Mouse (Mus musculus) forebrain, embryonic 14.5 days (tissue): ENCODE measurements at regions not wholly inside any gene's neighbourhood (a gene's known extent, or its start where the extent isn't known, plus 50 kb on each side); places are given as distances from the start of the nearest gene placed in this dataset.

ENCODE experiments used
- ATAC-seq: fragments of 200-750 bp; cut with Nextera tagmentation; 2 replicates; pipeline ENCODE4 v1.8.0; 2017; ENCODE audit warnings: mild to moderate bottlenecking, moderate library complexity
- DNase-seq: peaks from one replicate; pipeline ENCODE4 v3.0.0-alpha.2; 2015; ENCODE audit warnings: low spot score
- H3K27ac ChIP-seq: fragments of 300-500 bp; sonication (generic); 2 replicates; pipeline ENCODE4 v1.5.1; 2014; ENCODE audit warnings: low read depth, mild to moderate bottlenecking, control low read depth, low read length, moderate library complexity
- H3K27me3 ChIP-seq: fragments of 300-500 bp; sonication (generic); replicated peaks from 2 replicates; pipeline ENCODE4 v1.6.1; 2014; ENCODE audit warnings: low read length, control low read depth, mixed read lengths; ENCODE audit not compliant: control insufficient read depth, insufficient read depth
- H3K36me3 ChIP-seq: fragments of 300-500 bp; sonication (generic); 2 replicates; pipeline ENCODE4 v1.6.1; 2014; ENCODE audit warnings: low read length, control low read depth; ENCODE audit not compliant: control insufficient read depth, insufficient read depth
- H3K4me1 ChIP-seq: fragments of 300-500 bp; sonication (generic); 2 replicates; pipeline ENCODE4 v1.6.1; 2014; ENCODE audit warnings: antibody characterized with exemption, low read length, control low read depth; ENCODE audit not compliant: control insufficient read depth, insufficient read depth
- H3K4me2 ChIP-seq: fragments of 300-500 bp; sonication (generic); 2 replicates; pipeline ENCODE4 v1.6.1; 2014; ENCODE audit warnings: mild to moderate bottlenecking, control low read depth, low read length
- H3K4me3 ChIP-seq: fragments of 300-500 bp; sonication (generic); 2 replicates; pipeline ENCODE4 v1.5.1; 2014; ENCODE audit warnings: low read depth, low read length, control low read depth
- H3K9ac ChIP-seq: fragments of 300-500 bp; sonication (generic); 2 replicates; pipeline ENCODE4 v1.6.1; 2014; ENCODE audit warnings: mild to moderate bottlenecking, low read length, control low read depth, moderate library complexity
- H3K9me3 ChIP-seq: fragments of 300-500 bp; sonication (generic); replicated peaks from 2 replicates; pipeline ENCODE4 v1.6.1; 2016; ENCODE audit warnings: low read length, control low read depth, mixed read lengths; ENCODE audit not compliant: control insufficient read depth
- WGBS: fragments of 180-500 bp; shearing (Covaris S2); extraction: QIAGEN DNeasy Blood & Tissue Kit; methylation state at CpG from one replicate; pipeline ENCODE4 v1.1.7; 2014; 5-methylcytosine and 5-hydroxymethylcytosine counted together

- Histone ChIP-seq H3K4me2 (no peak overlapping the region), H3K36me3 (no peaks in the 10 kb centered on the region), H3K4me1 (no peaks in the 10 kb centered on the region), H3K9me3 (no peaks in the 10 kb centered on the region), H3K9ac (no peak overlapping the region), H3K27ac (no peak overlapping the region), H3K4me3 (no peak overlapping the region), H3K27me3 (no peaks in the 10 kb centered on the region)
- ATAC-seq (no peak), DNase-seq (no peak)
- WGBS, result 94% methylated on average over 3 of the region's 3 CpGs
Observed at GRCm38 (mm10) chr9:50395543-50395942, 50.8 kb upstream of the Rpl10-ps3 start.

GRCm38 (mm10) chr9:50396051-50396450, 51.3 kb upstream of the Rpl10-ps3 start:
- 84% methylated on average over 7 of the region's 7 CpGs for WGBS

GRCm38 (mm10) chr9:50408396-50408795, 63.6 kb upstream of the Rpl10-ps3 start:
- no peak overlapping the region for H3K4me3 ChIP-seq
- WGBS, result 84% methylated on average over 4 of the region's 4 CpGs
- DNase-seq (no peak), ATAC-seq (no peak)
- H3K9ac ChIP-seq, result no peak overlapping the region
- H3K36me3 ChIP-seq, result no peaks in the 10 kb centered on the region
- H3K4me2 ChIP-seq, result no peak overlapping the region
- H3K27ac ChIP-seq, result no peak overlapping the region
- H3K9me3 ChIP-seq, result no peaks in the 10 kb centered on the region
- H3K27me3 ChIP-seq, result no peaks in the 10 kb centered on the region
- H3K4me1 ChIP-seq, result no peaks in the 10 kb centered on the region

More at GRCm38 (mm10) chr9:50396051-50396450, 51.3 kb upstream of the Rpl10-ps3 start:
- Histone ChIP-seq H3K9me3 (no peaks in the 10 kb centered on the region), H3K27ac (no peak overlapping the region), H3K4me1 (no peaks in the 10 kb centered on the region), H3K27me3 (no peaks in the 10 kb centered on the region), H3K4me2 (no peak overlapping the region), H3K9ac (no peak overlapping the region), H3K36me3 (no peaks in the 10 kb centered on the region), H3K4me3 (no peak overlapping the region)
- no peak for ATAC-seq
- DNase-seq, result no peak

GRCm38 (mm10) chr9:50408845-50409244, 64.1 kb upstream of the Rpl10-ps3 start:
- DNase-seq, result no peak

GRCm38 (mm10) chr9:50412986-50413385, 68.2 kb upstream of the Rpl10-ps3 start:
- H3K4me3 ChIP-seq, result no peak overlapping the region
- H3K9me3 ChIP-seq, result no peaks in the 10 kb centered on the region
- no peak overlapping the region for H3K9ac ChIP-seq
- H3K36me3 ChIP-seq, result no peaks in the 10 kb centered on the region
- H3K27me3 ChIP-seq, result no peaks in the 10 kb centered on the region
- 81% methylated on average over 8 of the region's 8 CpGs for WGBS
- H3K4me2 ChIP-seq, result no peak overlapping the region
- DNase-seq, result no peak
- H3K27ac ChIP-seq, result no peak overlapping the region
- H3K4me1 ChIP-seq, result no peaks in the 10 kb centered on the region
- ATAC-seq, result no peak

More at GRCm38 (mm10) chr9:50408845-50409244, 64.1 kb upstream of the Rpl10-ps3 start:
- ATAC-seq, result no peak
- no peaks in the 10 kb centered on the region for H3K27me3 ChIP-seq
- no peaks in the 10 kb centered on the region for H3K4me1 ChIP-seq
- no peak overlapping the region for H3K4me3 ChIP-seq
- no peak overlapping the region for H3K9ac ChIP-seq
- H3K4me2 ChIP-seq, result no peak overlapping the region
- no peaks in the 10 kb centered on the region for H3K9me3 ChIP-seq
- WGBS, result 62% methylated on average over 4 of the region's 4 CpGs
- H3K27ac ChIP-seq, result no peak overlapping the region
- H3K36me3 ChIP-seq, result no peaks in the 10 kb centered on the region

- no peak overlapping the region for H3K27ac ChIP-seq
- ATAC-seq, result no peak
- no peak overlapping the region for H3K9ac ChIP-seq
- H3K36me3 ChIP-seq, result no peaks in the 10 kb centered on the region
- H3K27me3 ChIP-seq, result no peaks in the 10 kb centered on the region
- DNase-seq, result no peak
- no peaks in the 10 kb centered on the region for H3K9me3 ChIP-seq
- no peak overlapping the region for H3K4me3 ChIP-seq
- no peak overlapping the region for H3K4me2 ChIP-seq
- H3K4me1 ChIP-seq, result no peaks in the 10 kb centered on the region
- WGBS, result 92% methylated on average over 9 of the region's 9 CpGs
Observed at GRCm38 (mm10) chr9:50413514-50414335, 69.0 kb upstream of the Rpl10-ps3 start.

GRCm38 (mm10) chr9:50414796-50415340, 70.1 kb upstream of the Rpl10-ps3 start:
- Histone ChIP-seq H3K36me3 (no peaks in the 10 kb centered on the region), H3K27ac (no peak overlapping the region), H3K27me3 (no peaks in the 10 kb centered on the region), H3K9me3 (no peaks in the 10 kb centered on the region), H3K4me1 (no peaks in the 10 kb centered on the region), H3K4me2 (no peak overlapping the region), H3K9ac (no peak overlapping the region), H3K4me3 (no peak overlapping the region)
- ATAC-seq, result no peak
- 52% methylated on average over 6 of the region's 6 CpGs for WGBS
- peak; percentile 61 for DNase-seq

- no peaks in the 10 kb centered on the region for H3K4me1 ChIP-seq
- no peak overlapping the region for H3K4me3 ChIP-seq
- H3K9me3 ChIP-seq, result no peaks in the 10 kb centered on the region
- H3K27ac ChIP-seq, result no peak overlapping the region
- DNase-seq (no peak), ATAC-seq (no peak)
- no peaks in the 10 kb centered on the region for H3K27me3 ChIP-seq
- no peak overlapping the region for H3K9ac ChIP-seq
- 86% methylated on average over 3 of the region's 3 CpGs for WGBS
- H3K36me3 ChIP-seq, result no peaks in the 10 kb centered on the region
- H3K4me2 ChIP-seq, result no peak overlapping the region
Observed at GRCm38 (mm10) chr9:50416677-50417076, 71.9 kb upstream of the Rpl10-ps3 start.

- H3K27me3 ChIP-seq, result no peaks in the 10 kb centered on the region
- H3K9me3 ChIP-seq, result no peaks in the 10 kb centered on the region
- H3K27ac ChIP-seq, result no peak overlapping the region
- 92% methylated on average over 2 of the region's 2 CpGs for WGBS
- H3K4me2 ChIP-seq, result no peak overlapping the region
- ATAC-seq, result no peak
- H3K4me1 ChIP-seq, result no peaks in the 10 kb centered on the region
- DNase-seq, result no peak
- H3K4me3 ChIP-seq, result no peak overlapping the region
- no peaks in the 10 kb centered on the region for H3K36me3 ChIP-seq
- H3K9ac ChIP-seq, result no peak overlapping the region
Observed at GRCm38 (mm10) chr9:50421061-50421460, 73.3 kb upstream of the Plet1 start.
